Mouse (Mus musculus) lung, postnatal 4 days (tissue): ENCODE data around the gene Naa60.
"Not testable (repeated sequence)": the region's sequence is repeated elsewhere in the genome, so short reads cannot be mapped to it uniquely, and the experiment has no call there.

Source experiments
- DNase-seq, 2 experiments: peaks; one replicate each; pipeline ENCODE4 v3.0.0; 2021

The Naa60 gene

GRCm38 (mm10) chr16:3872216-3873047, at the start of gene Naa60:
Naa60 (plus strand) TSS chr16:3872375.
- DNase-seq, result peak; percentile 93 to 96

- no peak for DNase-seq
Measured at GRCm38 (mm10) chr16:3828021-3828420, 44.2 kb upstream of the Naa60 start.

- no peak for DNase-seq
Measured at GRCm38 (mm10) chr16:3829727-3830126, 42.4 kb upstream of the Naa60 start.

- DNase-seq, result no peak
Measured at GRCm38 (mm10) chr16:3830588-3831109, 41.5 kb upstream of the Naa60 start, which contains the start of gene Olfr15. Olfr15 (plus strand) TSS chr16:3830878.

GRCm38 (mm10) chr16:3835461-3835860, 36.7 kb upstream of the Naa60 start:
- no peak for DNase-seq

- DNase-seq, result peak in 1 of 2 experiments; percentile 35
Measured at GRCm38 (mm10) chr16:3839157-3839885, 32.9 kb upstream of the Naa60 start.

GRCm38 (mm10) chr16:3842989-3843388, 29.2 kb upstream of the Naa60 start:
- DNase-seq, result no peak

GRCm38 (mm10) chr16:3843796-3844195, 28.4 kb upstream of the Naa60 start:
- no peak for DNase-seq

GRCm38 (mm10) chr16:3846711-3847518, 25.3 kb upstream of the Naa60 start, which contains the start of gene Zfp174:
Zfp174 (plus strand) TSS chr16:3847268.
- DNase-seq, result peak; percentile 94 to 95

GRCm38 (mm10) chr16:3847871-3848270, 24.3 kb upstream of the Naa60 start:
- DNase-seq, result no peak

GRCm38 (mm10) chr16:3848416-3848815, 23.8 kb upstream of the Naa60 start:
- no peak for DNase-seq

- DNase-seq, result not testable (repeated sequence)
Measured at GRCm38 (mm10) chr16:3851301-3851700, 20.9 kb upstream of the Naa60 start.

GRCm38 (mm10) chr16:3852586-3852985, 19.6 kb upstream of the Naa60 start:
- DNase-seq, result no peak

GRCm38 (mm10) chr16:3854437-3855182, 17.6 kb upstream of the Naa60 start:
- no peak for DNase-seq

- DNase-seq, result no peak
Measured at GRCm38 (mm10) chr16:3855776-3856175, 16.4 kb upstream of the Naa60 start.

GRCm38 (mm10) chr16:3859254-3859653, 12.9 kb upstream of the Naa60 start:
- DNase-seq, result no peak

GRCm38 (mm10) chr16:3871815-3872214, 360 bp upstream of the Naa60 start:
- DNase-seq, result no peak

- no peak for DNase-seq
Measured at GRCm38 (mm10) chr16:3876346-3876745, 4.2 kb downstream of the Naa60 start.

GRCm38 (mm10) chr16:3884201-3885064, 12.3 kb downstream of the Naa60 start, which contains the start of the genes Zfp597 and Gm20695:
Zfp597 (minus strand) TSS chr16:3884561.
Gm20695 (plus strand) TSS chr16:3884648.
- DNase-seq, result peak; percentile 97

GRCm38 (mm10) chr16:3885065-3885670, 13.0 kb downstream of the Naa60 start:
- no peak for DNase-seq
